Mouse (Mus musculus) stomach, postnatal 0 days (tissue): Measurements from ENCODE around the gene Rorc.

Experiments
- CTCF ChIP-seq: IDR thresholded peaks from 2 replicates; pipeline ENCODE4 v1.5.1; 2016; ENCODE audit warnings: antibody characterized with exemption, low read depth, mild to moderate bottlenecking, moderate library complexity
- EP300 ChIP-seq: optimal IDR thresholded peaks from 2 replicates; pipeline ENCODE3; 2016; ENCODE audit warnings: antibody characterized with exemption

DNA sequence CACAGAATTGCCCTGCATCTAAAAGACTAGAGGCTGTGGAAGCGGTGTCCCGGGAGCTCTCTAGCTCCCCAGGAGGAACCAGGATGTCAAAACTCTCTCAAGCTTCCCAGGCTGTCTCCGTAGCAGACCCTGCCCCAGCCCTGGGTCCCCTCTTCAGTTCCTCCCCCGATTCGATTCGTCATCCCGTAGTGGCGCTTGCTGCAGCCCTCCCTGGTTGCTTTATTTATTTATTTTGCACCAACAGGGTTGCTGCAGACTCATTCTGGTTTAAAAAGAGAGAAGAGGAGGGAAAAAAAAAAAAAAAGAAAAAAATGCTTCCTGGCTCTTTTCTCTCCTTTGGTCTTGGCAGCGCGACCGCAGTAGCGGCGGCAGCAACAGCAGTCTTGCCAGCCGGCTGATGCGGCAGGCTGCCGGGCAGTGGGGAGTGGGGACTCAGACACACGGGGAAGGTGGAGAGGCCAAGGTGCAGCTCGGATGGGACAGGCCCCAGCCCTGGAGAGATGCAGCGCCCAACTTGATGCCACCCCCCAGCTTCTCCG lies 26.4 kb downstream of the Rorc start:
- TF ChIP-seq CTCF (peak; percentile 27; the same call in 1 of the 2 replicates), EP300 (no peak)
